Mouse (Mus musculus) gastrocnemius, postnatal 36 days (tissue): ENCODE measurements around the gene Aldh18a1. TPM values are rescaled to one million over a fixed set of nuclear protein-coding genes. Genes with fewer than 3 reads are reported as not detected.

Experiments used
- total RNA-seq, 2 experiments: library from RNA; stranded (reverse); gene quantifications; 2 replicates each; pipeline ENCODE4 v1.2.3; 2021

Aldh18a1 gene
- total RNA-seq, 2 experiments from 2014 or later = 3.8 to 5.0 TPM

Other genes with a start within 250 kb of the Aldh18a1 start
- 100 to 1,000 TPM; 131 to 189 TPM for gene Sorbs1, start 74.7 kb downstream of the Aldh18a1 start, total RNA-seq
- gene Tctn3, start 23.8 kb upstream of the Aldh18a1 start, total RNA-seq = 1 to 10 TPM; 1.7 to 2.3 TPM
- 10 to 100 TPM in 1 of 2 experiments, 1 to 10 TPM in 1; 8.9 to 12.9 TPM for gene Entpd1, start 23.9 kb upstream of the Aldh18a1 start, total RNA-seq
- gene Cc2d2b, start 160.3 kb upstream of the Aldh18a1 start, total RNA-seq = not detected
- 1 to 10 TPM; 2.4 to 3.3 TPM for gene Ccnj, start 242.8 kb upstream of the Aldh18a1 start, total RNA-seq